Mouse (Mus musculus) monocyte, adult 2 months (primary cell): ENCODE measurements around the gene Gm6460.
"Not testable (repeated sequence)": the region's sequence is repeated elsewhere in the genome, so short reads cannot be mapped to it uniquely, and the experiment has no call there.

Experiments
- DNase-seq, 2 experiments: peaks; one replicate each; pipeline ENCODE4 v3.0.0; 2022; ENCODE audit warnings: low spot score in 2 of 2, low read depth in 1 of 2

Gm6460 gene

DNA sequence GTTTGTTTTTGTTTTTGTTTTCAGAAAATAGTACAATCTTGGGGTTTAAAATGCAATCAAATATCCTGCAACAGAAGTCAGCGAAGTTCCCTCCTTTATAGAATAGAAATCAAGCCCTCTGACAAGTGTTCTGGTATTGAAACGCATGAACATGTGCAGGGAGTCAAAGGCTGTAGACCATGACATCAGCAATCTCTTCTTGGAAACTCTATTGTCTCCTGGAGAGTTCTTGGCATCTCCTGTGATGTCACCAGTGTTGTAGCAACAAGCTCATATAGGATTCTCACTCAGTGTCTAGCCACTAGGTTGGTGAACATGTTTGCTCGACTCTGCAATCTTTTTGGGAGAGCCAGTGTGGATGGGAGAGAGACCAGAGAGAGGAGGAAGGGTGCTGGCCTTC is at the start of gene Gm6460:
Gene Gm6460 (plus strand): TSS at position 301 of the 400 bp plus-strand sequence.
- DNase-seq, result not testable (repeated sequence)
